ENCODE assay signal across 17 mouse cellular contexts in genomic region chr12:34481702-34482101, GRCm38 (mm10).
"Had no signal": no experiment of that assay in that cellular context is flagged by ENCODE, and none has a peak within 500 bp of the region (broad histone marks: within the 10 kb centered on the region; RNA-seq: fewer than 3 reads in every experiment).

No protein-coding gene starts in this region.

- H3K9ac ChIP-seq: lung, embryonic 14.5 days; midbrain, embryonic 12.5 days; neural tube, embryonic 13.5 days; neural tube, embryonic 15.5 days had no signal

- H3K27me3 ChIP-seq: midbrain, embryonic 12.5 days; neural tube, embryonic 13.5 days; neural tube, embryonic 15.5 days had no signal

- H3K4me3 ChIP-seq: midbrain, embryonic 10.5 days; midbrain, embryonic 12.5 days; myocyte; neural tube, embryonic 13.5 days; neural tube, embryonic 15.5 days had no signal

- H3K36me3 ChIP-seq: midbrain, embryonic 10.5 days; midbrain, embryonic 12.5 days; neural tube, embryonic 13.5 days; neural tube, embryonic 15.5 days had no signal

- H3K27ac ChIP-seq: midbrain, embryonic 10.5 days; midbrain, embryonic 12.5 days; neural tube, embryonic 13.5 days; neural tube, embryonic 15.5 days had no signal

- H3K9me3 ChIP-seq: midbrain, embryonic 10.5 days; midbrain, embryonic 12.5 days; neural tube, embryonic 13.5 days; neural tube, embryonic 15.5 days had no signal

- H3K4me2 ChIP-seq: lung, embryonic 14.5 days; midbrain, embryonic 12.5 days; neural tube, embryonic 13.5 days; neural tube, embryonic 15.5 days had no signal

- ATAC-seq: midbrain, embryonic 16.5 days had no signal

- DNase-seq: lung, adult 18-20 months; lung, embryonic 14.5 days; lung, postnatal 10 days; lung, postnatal 4 days; midbrain, embryonic 14.5 days; retina, postnatal 1 day; right cerebral cortex, postnatal 14 days; spleen, adult 18-20 months; thymus, adult 18-20 months; thymus, postnatal 14 days; thymus, postnatal 36 days had no signal

- H3K4me1 ChIP-seq: midbrain, embryonic 10.5 days; midbrain, embryonic 12.5 days; neural tube, embryonic 13.5 days; neural tube, embryonic 15.5 days had no signal
